Mouse (Mus musculus): Measurements from ENCODE around the gene 4931429L15Rik. TPM values are rescaled to one million over a fixed set of nuclear protein-coding genes. Genes with fewer than 3 reads are reported as not detected.
"Not testable (repeated sequence)": the region's sequence is repeated elsewhere in the genome, so short reads cannot be mapped to it uniquely, and the experiment has no call there.

Gene 4931429L15Rik
- polyA plus RNA-seq, 1 experiment = 0.42 TPM

- TF ChIP-seq CTCF (IDR thresholded peaks at IDR 0.05; ENCODE audit: extremely low read depth, insufficient read depth, low read length) (no peak), POLR2A (IDR thresholded peaks at IDR 0.05; ENCODE audit: extremely low read depth, insufficient read depth, low read length) (no peak)
- Histone ChIP-seq H3K4me3 (ENCODE audit: insufficient read depth, low read length) (no peak overlapping the region), H3K4me1 (ENCODE audit: control insufficient read depth, insufficient read depth, low read length) (peaks cover 2% of the 10 kb centered on the region; the same call in 1 of the 2 replicates), H3K27ac (ENCODE audit: insufficient read depth, low read length) (no peak overlapping the region)
Observed at GRCm38 (mm10) chr9:46338384-46338783, 18.6 kb upstream of the 4931429L15Rik start.

DNA sequence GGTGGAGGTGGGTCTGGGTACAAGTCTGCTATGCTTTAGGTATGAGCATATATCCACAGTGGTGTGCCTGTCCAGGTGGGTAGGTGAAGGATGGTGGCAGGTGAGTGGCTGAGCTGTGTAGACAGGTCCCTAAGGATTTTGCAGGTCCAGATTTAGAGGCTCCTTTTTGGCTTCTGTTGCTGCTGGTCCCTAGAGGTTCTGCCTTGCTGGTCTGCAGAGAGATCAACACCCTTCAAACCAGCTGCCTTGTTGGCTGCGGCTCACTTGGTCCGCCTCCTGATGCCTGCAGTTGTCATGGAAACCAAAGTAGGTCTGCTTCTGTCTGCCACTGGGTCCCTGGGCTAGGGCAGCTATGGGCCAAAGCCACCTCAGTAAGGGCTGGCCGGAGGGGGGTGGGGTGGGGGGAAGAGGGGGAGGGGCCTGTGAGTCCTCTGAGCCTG lies 18.1 kb upstream of the 4931429L15Rik start:
- peaks cover 2% of the 10 kb centered on the region; the same call in 1 of the 2 replicates for H3K4me1 ChIP-seq (ENCODE audit: control insufficient read depth, insufficient read depth, low read length)
- no peak overlapping the region for H3K27ac ChIP-seq (ENCODE audit: insufficient read depth, low read length)
- TF ChIP-seq POLR2A (IDR thresholded peaks at IDR 0.05; ENCODE audit: extremely low read depth, insufficient read depth, low read length) = no peak
- TF ChIP-seq CTCF (IDR thresholded peaks at IDR 0.05; ENCODE audit: extremely low read depth, insufficient read depth, low read length) = no peak
- H3K4me3 ChIP-seq (ENCODE audit: insufficient read depth, low read length) = no peak overlapping the region

GRCm38 (mm10) chr9:46337331-46337730 lies 17.5 kb upstream of the 4931429L15Rik start:
- Histone ChIP-seq H3K27ac (ENCODE audit: insufficient read depth, low read length) (no peak overlapping the region), H3K4me1 (ENCODE audit: control insufficient read depth, insufficient read depth, low read length) (peaks cover 2% of the 10 kb centered on the region; the same call in 1 of the 2 replicates)
- TF ChIP-seq POLR2A (IDR thresholded peaks at IDR 0.05; ENCODE audit: extremely low read depth, insufficient read depth, low read length) (no peak), CTCF (IDR thresholded peaks at IDR 0.05; ENCODE audit: extremely low read depth, insufficient read depth, low read length) (no peak)

GRCm38 (mm10) chr9:46336294-46336693 lies 16.5 kb upstream of the 4931429L15Rik start:
- H3K4me1 ChIP-seq (ENCODE audit: control insufficient read depth, insufficient read depth, low read length); H3K4me3 ChIP-seq (ENCODE audit: insufficient read depth, low read length); H3K27ac ChIP-seq (ENCODE audit: insufficient read depth, low read length): not testable (repeated sequence)

More at GRCm38 (mm10) chr9:46337331-46337730, 17.5 kb upstream of the 4931429L15Rik start:
- H3K4me3 ChIP-seq (ENCODE audit: insufficient read depth, low read length) = no peak overlapping the region

DNA sequence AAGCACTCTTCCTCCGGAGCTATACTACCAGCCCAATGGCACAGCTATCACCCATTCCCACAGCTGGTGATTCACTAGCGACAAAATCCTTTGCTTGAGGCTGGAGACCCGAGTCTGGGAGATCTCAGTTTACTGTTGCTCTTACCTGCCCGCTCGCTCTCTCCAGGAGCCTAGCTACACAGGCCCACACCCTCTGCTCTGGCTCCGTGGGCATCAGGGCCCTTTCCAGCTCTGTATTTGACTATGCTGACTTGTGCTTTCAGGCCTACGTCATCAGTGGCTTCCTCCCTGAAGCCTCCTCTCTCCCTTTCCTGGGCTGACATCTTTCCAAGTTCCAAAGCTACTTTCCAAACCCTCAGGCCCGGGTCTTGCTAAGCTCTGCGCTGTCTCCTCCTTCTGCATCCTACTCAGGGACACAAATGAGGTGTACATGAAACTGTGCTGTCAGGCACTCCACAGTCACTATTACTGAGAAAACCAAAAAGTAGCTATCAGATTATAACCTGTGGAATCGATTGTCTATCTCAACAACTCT lies 15.7 kb upstream of the 4931429L15Rik start:
- Histone ChIP-seq H3K4me3 (ENCODE audit: insufficient read depth, low read length) (no peak overlapping the region), H3K4me1 (ENCODE audit: control insufficient read depth, insufficient read depth, low read length) (peaks cover 2% of the 10 kb centered on the region; the same call in 1 of the 2 replicates), H3K27ac (ENCODE audit: insufficient read depth, low read length) (no peak overlapping the region)
- TF ChIP-seq CTCF (IDR thresholded peaks at IDR 0.05; ENCODE audit: extremely low read depth, insufficient read depth, low read length) (no peak), POLR2A (IDR thresholded peaks at IDR 0.05; ENCODE audit: extremely low read depth, insufficient read depth, low read length) (no peak)

GRCm38 (mm10) chr9:46334471-46335025 lies 14.8 kb upstream of the 4931429L15Rik start:
- Histone ChIP-seq H3K4me3 (ENCODE audit: insufficient read depth, low read length) (no peak overlapping the region), H3K4me1 (ENCODE audit: control insufficient read depth, insufficient read depth, low read length) (peaks cover 2% of the 10 kb centered on the region; the same call in 1 of the 2 replicates), H3K27ac (ENCODE audit: insufficient read depth, low read length) (no peak overlapping the region)
- TF ChIP-seq POLR2A (IDR thresholded peaks at IDR 0.05; ENCODE audit: extremely low read depth, insufficient read depth, low read length) (no peak), CTCF (IDR thresholded peaks at IDR 0.05; ENCODE audit: extremely low read depth, insufficient read depth, low read length) (no peak)

DNA sequence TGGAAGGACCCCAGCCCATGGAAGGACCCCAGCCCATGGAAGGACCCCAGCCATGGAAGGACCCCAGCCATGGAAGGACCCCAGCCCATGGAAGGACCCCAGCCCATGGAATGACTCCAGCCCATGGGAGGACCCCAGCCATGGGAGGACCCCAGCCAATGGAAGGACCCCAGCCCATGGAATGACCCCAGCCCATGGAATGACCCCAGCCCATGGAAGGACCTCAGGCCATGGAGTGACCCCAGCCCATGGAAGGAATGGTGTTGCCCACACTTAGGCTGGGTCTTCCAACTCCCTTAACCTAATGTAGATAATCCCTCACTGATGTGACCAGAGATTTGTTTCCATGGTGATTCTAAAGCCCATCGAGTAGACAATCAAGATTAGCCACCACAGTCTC lies 11.5 kb upstream of the 4931429L15Rik start:
- TF ChIP-seq POLR2A (IDR thresholded peaks at IDR 0.05; ENCODE audit: extremely low read depth, insufficient read depth, low read length) (no peak), CTCF (IDR thresholded peaks at IDR 0.05; ENCODE audit: extremely low read depth, insufficient read depth, low read length) (no peak)
- H3K4me1 ChIP-seq (ENCODE audit: control insufficient read depth, insufficient read depth, low read length) = 0 out of 2 replicates have a peak, but pooled peaks cover 1% of the 10 kb centered on the region
- H3K27ac ChIP-seq (ENCODE audit: insufficient read depth, low read length) = no peak overlapping the region

DNA sequence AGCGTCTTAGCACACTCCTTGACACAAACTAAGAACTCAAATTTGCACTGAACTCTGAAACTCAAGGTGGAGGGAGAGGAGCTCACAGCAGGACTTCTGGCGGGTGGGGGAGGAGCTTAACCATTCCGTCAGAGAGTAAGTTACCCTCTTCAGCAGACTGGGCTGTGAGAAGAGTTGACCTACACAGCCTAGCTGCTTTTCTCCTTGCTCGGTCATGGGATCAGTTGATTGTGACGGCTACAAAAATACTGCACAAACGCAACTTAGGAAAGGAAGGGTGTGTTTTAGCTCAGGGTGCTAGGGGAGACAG lies 10.8 kb upstream of the 4931429L15Rik start:
- no peak overlapping the region for H3K4me3 ChIP-seq (ENCODE audit: insufficient read depth, low read length)
- H3K4me1 ChIP-seq (ENCODE audit: control insufficient read depth, insufficient read depth, low read length) = 0 out of 2 replicates have a peak, but pooled peaks cover 1% of the 10 kb centered on the region
- no peak overlapping the region for H3K27ac ChIP-seq (ENCODE audit: insufficient read depth, low read length)
- TF ChIP-seq POLR2A (IDR thresholded peaks at IDR 0.05; ENCODE audit: extremely low read depth, insufficient read depth, low read length) = no peak
- TF ChIP-seq CTCF (IDR thresholded peaks at IDR 0.05; ENCODE audit: extremely low read depth, insufficient read depth, low read length) = no peak

More for the DNA sequence above, 11.5 kb upstream of the 4931429L15Rik start:
- no peak overlapping the region for H3K4me3 ChIP-seq (ENCODE audit: insufficient read depth, low read length)

DNA sequence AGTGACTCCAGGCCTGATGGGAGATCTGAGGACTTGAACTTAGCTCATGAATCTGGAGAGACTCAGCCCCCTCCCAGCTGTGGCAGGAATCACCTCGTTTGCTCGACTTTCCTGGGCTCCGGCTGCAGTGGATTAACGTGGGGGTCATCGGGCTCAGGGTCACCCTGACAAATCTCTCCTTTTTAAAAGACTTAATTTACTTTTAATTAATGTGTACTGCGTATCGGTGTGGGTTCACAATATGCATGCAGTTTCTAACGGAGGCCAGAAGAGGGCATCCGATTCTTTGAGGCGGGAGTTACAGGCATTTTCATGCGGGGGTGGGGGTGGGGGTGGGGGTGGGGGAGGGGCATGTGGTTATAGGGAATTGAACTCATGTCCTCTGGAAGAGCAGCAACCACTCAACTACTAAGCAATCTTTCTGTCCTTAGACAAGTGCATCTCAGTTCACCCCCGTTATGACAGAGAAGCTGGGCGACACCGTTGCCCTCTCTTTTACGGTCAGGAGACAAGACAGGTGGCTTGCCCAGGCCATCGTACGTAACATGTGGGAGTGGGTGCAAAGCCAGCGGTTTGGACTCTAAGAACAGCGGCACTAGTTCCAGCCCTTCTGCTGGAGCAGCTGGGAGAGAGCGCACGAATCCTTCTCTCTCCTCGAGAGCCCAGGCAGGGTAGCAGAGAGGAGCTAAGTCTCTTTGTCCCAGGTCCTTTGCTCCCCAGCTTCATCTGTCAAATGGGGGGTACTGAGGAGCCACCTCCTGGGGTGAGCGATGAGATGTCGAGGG lies 10.2 kb upstream of the 4931429L15Rik start:
- TF ChIP-seq CTCF (IDR thresholded peaks at IDR 0.05; ENCODE audit: extremely low read depth, insufficient read depth, low read length) (0 out of 2 replicates have a peak, but pooled peaks have one; percentile 4), POLR2A (IDR thresholded peaks at IDR 0.05; ENCODE audit: extremely low read depth, insufficient read depth, low read length) (no peak)
- H3K27ac ChIP-seq (ENCODE audit: insufficient read depth, low read length) = no peak overlapping the region
- H3K4me3 ChIP-seq (ENCODE audit: insufficient read depth, low read length) = no peak overlapping the region
- 0 out of 2 replicates have a peak, but pooled peaks cover 1% of the 10 kb centered on the region for H3K4me1 ChIP-seq (ENCODE audit: control insufficient read depth, insufficient read depth, low read length)

Data from cortical plate, adult 2 months (tissue).